Mouse (Mus musculus) midbrain, embryonic 11.5 days (tissue): ENCODE data around the gene Cwh43. TPM values are rescaled to one million over a fixed set of nuclear protein-coding genes. Genes with fewer than 3 reads are reported as not detected.
"Not testable (repeated sequence)": the region's sequence is repeated elsewhere in the genome, so short reads cannot be mapped to it uniquely, and the experiment has no call there.

Experiments used
- ATAC-seq: fragments of 200-750 bp; cut with Nextera tagmentation; 2 replicates; pipeline ENCODE4 v1.8.0; 2017; ENCODE audit warnings: moderate TSS enrichment, moderate library complexity; ENCODE audit not compliant: low FRiP score
- DNase-seq: peaks from one replicate; pipeline ENCODE4 v3.0.0; 2015; ENCODE audit warnings: low spot score; ENCODE audit errors: missing footprints
- H3K27ac ChIP-seq: fragments of 300-500 bp; sonication (generic); 2 replicates; pipeline ENCODE4 v1.5.1; 2014; ENCODE audit warnings: low read depth, low read length
- H3K27me3 ChIP-seq: fragments of 300-500 bp; sonication (generic); 2 replicates; pipeline ENCODE4 v1.6.1; 2014; ENCODE audit warnings: mild to moderate bottlenecking, low read length, moderate library complexity, mixed read lengths; ENCODE audit not compliant: control insufficient read depth, insufficient read depth
- H3K36me3 ChIP-seq: fragments of 300-500 bp; sonication (generic); 2 replicates; pipeline ENCODE4 v1.6.1; 2014; ENCODE audit warnings: mild to moderate bottlenecking, low read length, moderate library complexity, mixed read lengths; ENCODE audit not compliant: control insufficient read depth, insufficient read depth
- H3K4me1 ChIP-seq: fragments of 300-500 bp; sonication (generic); 2 replicates; pipeline ENCODE4 v1.6.1; 2014; ENCODE audit warnings: low read length; ENCODE audit not compliant: control insufficient read depth, insufficient read depth
- H3K4me2 ChIP-seq: fragments of 300-500 bp; sonication (generic); 2 replicates; pipeline ENCODE4 v1.6.1; 2014; ENCODE audit warnings: mild to moderate bottlenecking, moderate library complexity
- H3K4me3 ChIP-seq: fragments of 300-500 bp; sonication (generic); 2 replicates; pipeline ENCODE4 v1.5.1; 2014; ENCODE audit warnings: low read depth, low read length
- H3K9ac ChIP-seq: fragments of 300-500 bp; sonication (generic); 2 replicates; pipeline ENCODE4 v1.6.1; 2014; ENCODE audit warnings: low read length
- H3K9me3 ChIP-seq: fragments of 300-500 bp; sonication (generic); 2 replicates; pipeline ENCODE4 v1.6.1; 2016; ENCODE audit warnings: low read length; ENCODE audit not compliant: control insufficient read depth
- WGBS: fragments of 180-500 bp; shearing (Covaris S2); extraction: QIAGEN DNeasy Blood & Tissue Kit; methylation state at CpG from one replicate; pipeline ENCODE4 v1.1.7; 2014; 5-methylcytosine and 5-hydroxymethylcytosine counted together
- polyA plus RNA-seq: library from polyadenylated mRNA; unstranded; fragments of >200 nt; fragmentation: Nextera tagmentation; extraction: Ambion mirVana; gene quantifications from 2 replicates; pipeline ENCODE4 v1.2.1, GENCODE M21; 2014

The Cwh43 gene
- polyA plus RNA-seq, 1 experiment from 2014 or later = not detected

DNA sequence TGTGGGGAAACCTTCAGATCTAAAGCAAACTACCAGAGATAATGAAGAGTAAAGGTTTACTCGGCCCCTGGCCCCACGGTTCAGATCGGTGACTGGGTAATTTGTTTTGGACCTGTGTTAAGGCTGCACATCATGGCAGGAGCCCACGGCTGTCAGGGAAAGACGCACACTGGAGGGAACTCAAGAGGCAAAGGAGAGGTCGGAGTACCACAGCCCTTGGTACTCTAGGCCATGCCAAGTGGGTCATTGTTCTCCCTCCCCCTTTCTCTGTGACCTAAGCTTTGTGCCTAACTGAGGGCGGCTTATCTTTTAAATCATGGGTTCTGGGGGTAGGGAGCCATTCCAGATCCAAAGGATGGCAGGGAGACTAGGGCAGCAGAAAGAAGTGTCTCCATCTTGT lies 75.5 kb downstream of the Cwh43 start:
- ATAC-seq = no peak
- Histone ChIP-seq H3K4me1 (no peaks in the 10 kb centered on the region), H3K9ac (no peak overlapping the region), H3K36me3 (no peaks in the 10 kb centered on the region), H3K27ac (no peak overlapping the region), H3K27me3 (no peaks in the 10 kb centered on the region), H3K9me3 (no peaks in the 10 kb centered on the region), H3K4me2 (no peak overlapping the region), H3K4me3 (no peak overlapping the region)
- WGBS = 87% methylated on average over 7 of the region's 7 CpGs
- no peak for DNase-seq

DNA sequence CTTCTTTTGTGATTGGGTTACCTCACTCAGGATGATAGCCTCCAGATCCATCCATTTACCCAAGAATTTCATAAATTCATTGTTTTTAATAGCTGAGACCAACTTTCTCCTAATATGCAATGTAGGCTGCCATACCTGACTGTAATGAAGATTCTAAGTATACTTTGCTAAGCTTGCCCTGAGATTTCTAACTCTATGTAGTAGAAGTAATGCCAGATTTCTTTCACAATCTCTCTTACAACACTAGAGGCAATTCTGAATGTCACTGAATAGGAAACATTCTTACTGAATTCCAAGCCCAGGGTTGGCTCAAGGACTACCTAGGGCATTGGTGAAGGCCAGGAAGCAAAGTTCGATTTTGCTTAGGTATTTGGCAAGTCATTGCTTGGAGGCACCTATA lies 76.5 kb downstream of the Cwh43 start:
- H3K36me3 ChIP-seq, H3K9me3 ChIP-seq, H3K4me2 ChIP-seq, H3K27me3 ChIP-seq, H3K9ac ChIP-seq, H3K27ac ChIP-seq, H3K4me1 ChIP-seq, DNase-seq, H3K4me3 ChIP-seq, ATAC-seq: not testable (repeated sequence)
- 100% methylated on average over 1 of the region's 1 CpGs for WGBS

DNA sequence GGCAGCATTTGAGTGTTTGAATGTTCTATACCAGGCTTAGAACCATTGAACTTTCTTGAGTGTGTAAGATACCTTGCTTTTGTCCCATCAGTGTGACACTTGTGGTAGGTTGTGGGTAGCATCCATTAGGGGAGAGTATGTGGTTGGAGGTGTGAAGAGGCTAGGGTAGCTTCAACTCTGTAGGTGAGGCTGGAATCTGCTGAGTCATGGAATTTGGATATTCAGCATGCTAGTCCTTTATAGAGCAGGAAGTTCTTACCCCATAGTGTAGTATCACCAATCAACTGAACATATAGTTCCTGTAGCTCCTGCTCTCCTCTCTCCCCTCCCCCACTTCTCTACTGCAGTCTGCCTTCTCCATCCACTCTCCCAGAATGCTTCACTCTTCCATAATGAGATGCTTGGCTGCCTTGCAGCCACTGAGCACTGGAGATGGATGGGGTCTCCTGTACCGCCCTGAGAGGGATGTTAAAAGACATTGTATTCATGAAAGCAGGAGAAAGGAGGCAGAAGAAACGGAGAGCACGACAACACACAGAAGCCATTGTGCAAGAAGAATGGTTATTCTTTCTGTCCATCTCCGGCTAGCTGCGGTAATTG lies 78.2 kb downstream of the Cwh43 start:
- WGBS = 76% methylated on average over 5 of the region's 5 CpGs
- no peak overlapping the region for H3K27ac ChIP-seq
- no peaks in the 10 kb centered on the region for H3K27me3 ChIP-seq
- H3K36me3 ChIP-seq = no peaks in the 10 kb centered on the region
- H3K4me1 ChIP-seq = no peaks in the 10 kb centered on the region
- H3K4me3 ChIP-seq = no peak overlapping the region
- H3K9ac ChIP-seq = no peak overlapping the region
- ATAC-seq = no peak
- DNase-seq = no peak
- no peak overlapping the region for H3K4me2 ChIP-seq
- H3K9me3 ChIP-seq = no peaks in the 10 kb centered on the region

DNA sequence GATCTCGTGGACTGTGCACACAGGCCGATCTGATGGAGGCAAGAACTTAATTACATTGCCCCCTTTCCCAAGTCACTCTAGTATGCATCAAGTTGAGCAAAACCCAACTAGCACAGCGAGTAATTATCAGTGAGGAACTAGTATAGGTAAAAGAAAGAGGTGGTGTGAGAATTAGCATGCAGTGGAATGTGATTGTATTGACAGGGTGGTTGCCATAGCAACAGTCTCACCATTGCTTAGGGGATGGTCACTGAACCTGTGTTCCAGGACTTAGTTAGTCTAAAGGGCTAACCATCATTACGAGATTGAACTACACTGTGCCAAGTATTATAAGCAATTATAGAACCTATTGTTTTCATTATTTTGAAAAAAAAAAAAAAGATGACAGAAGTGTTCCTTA lies 80.6 kb downstream of the Cwh43 start:
- Histone ChIP-seq H3K4me1 (peaks cover 3% of the 10 kb centered on the region; the same call in 1 of the 2 replicates), H3K9ac (no peak overlapping the region), H3K27ac (no peak overlapping the region), H3K4me3 (no peak overlapping the region), H3K27me3 (no peaks in the 10 kb centered on the region), H3K9me3 (no peaks in the 10 kb centered on the region), H3K4me2 (no peak overlapping the region), H3K36me3 (no peaks in the 10 kb centered on the region)
- ATAC-seq = no peak
- WGBS = 56% methylated on average over 4 of the region's 4 CpGs
- DNase-seq = no peak

DNA sequence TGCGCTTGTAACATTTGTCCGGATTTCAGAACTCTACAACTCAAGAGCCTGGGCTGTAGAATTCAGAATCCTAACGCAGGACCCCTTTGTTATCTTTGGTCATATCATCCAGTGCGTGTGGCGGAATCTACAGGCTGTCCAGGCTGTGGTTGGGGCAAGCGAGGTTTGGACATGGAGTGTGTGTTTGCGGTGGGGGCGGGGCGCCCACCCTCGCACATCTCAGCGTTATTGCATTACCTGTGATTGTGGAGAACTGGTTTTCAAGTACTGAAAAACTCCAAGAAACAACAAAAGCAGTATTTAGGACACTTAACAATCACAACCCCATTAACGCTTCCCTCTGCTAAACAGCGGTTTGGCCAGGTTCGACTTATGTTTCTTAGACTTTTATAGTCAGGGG lies 84.0 kb downstream of the Cwh43 start:
- peak overlapping the region; percentile 73 for H3K9ac ChIP-seq
- DNase-seq = peak; percentile 94
- no peaks in the 10 kb centered on the region for H3K9me3 ChIP-seq
- no peak for ATAC-seq
- WGBS = 6% methylated on average over 14 of the region's 14 CpGs
- peaks cover 7% of the 10 kb centered on the region; the same call in 1 of the 2 replicates for H3K4me1 ChIP-seq
- H3K27me3 ChIP-seq = no peaks in the 10 kb centered on the region
- peak overlapping the region; percentile 77 for H3K4me3 ChIP-seq
- H3K4me2 ChIP-seq = peak overlapping the region; percentile 82
- H3K36me3 ChIP-seq = no peaks in the 10 kb centered on the region
- H3K27ac ChIP-seq = peak overlapping the region; percentile 77

DNA sequence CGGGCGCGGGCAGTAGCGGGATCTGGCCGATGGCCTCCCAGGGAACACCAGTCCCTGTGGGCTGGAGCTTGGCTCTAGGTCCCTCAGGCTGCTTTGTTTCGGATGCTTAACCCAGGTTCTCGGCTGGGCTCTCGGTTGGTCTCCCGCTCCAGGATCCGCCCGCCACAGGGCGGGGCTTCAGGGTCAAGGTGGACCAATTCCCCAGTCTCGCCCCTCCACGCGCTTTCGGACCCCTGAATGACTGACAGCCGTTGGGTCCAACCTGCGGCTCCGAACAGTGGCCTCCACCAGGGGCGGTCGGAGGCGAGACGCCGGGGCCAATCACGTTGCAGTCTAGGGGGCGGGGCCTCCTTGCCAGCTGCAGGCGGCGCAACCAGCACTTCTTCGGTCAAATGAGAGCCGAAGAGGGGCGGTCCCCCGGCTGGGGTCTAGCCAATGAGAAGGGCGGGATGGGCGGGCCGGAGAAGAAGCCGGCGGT lies 84.8 kb downstream of the Cwh43 start:
- Histone ChIP-seq H3K9ac (peak overlapping the region; percentile 84), H3K4me3 (peak overlapping the region; percentile 77), H3K9me3 (no peaks in the 10 kb centered on the region), H3K36me3 (no peaks in the 10 kb centered on the region), H3K27me3 (no peaks in the 10 kb centered on the region), H3K4me2 (peak overlapping the region; percentile 90), H3K27ac (peak overlapping the region; percentile 94), H3K4me1 (peaks cover 7% of the 10 kb centered on the region; the same call in 1 of the 2 replicates)
- ATAC-seq (peak; percentile 96), DNase-seq (peak; percentile 99)
- under 1% methylated on average over 37 of the region's 37 CpGs for WGBS

DNA sequence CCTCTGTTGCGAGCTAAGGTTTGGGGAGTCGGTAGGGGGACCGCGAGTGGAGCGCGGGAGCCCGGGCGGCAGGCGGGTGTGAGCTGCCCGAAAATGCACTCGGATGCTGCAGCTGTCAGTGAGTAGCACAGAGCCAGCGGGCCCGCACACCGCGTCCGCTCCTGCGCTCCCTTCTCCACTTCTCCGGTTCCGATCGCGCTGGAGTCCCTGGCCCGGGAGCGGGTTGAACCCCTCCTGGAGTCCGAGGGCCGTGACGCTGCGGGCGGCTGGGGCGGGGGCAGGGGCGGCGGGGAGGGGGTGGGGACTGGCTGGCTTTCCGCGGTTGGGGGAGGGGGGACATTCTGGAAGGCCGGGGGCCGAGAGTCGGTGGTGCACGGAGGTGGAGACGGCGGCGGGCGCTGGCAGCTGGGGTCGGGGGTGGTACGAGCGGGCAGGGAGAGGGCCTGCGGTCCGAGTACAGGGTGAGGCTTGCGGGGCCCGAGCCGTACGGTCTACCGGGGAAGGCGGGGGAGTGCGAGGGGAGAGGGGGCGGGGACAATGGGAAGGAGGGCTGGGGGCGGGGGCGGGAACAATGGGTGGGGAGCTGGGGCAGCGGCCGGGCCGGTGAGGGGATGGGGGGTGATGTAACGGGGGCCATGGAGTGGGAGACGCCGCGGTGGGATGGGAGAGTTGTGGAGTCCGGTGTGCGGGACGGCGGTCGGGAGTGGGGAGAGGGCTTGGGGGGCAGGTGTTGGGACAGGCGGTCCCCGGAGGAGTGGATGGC lies 85.4 kb downstream of the Cwh43 start:
- no peaks in the 10 kb centered on the region for H3K36me3 ChIP-seq
- H3K27ac ChIP-seq = peak overlapping the region; percentile 94
- peak overlapping the region; percentile 90 for H3K4me2 ChIP-seq
- no peaks in the 10 kb centered on the region for H3K27me3 ChIP-seq
- H3K9me3 ChIP-seq = no peaks in the 10 kb centered on the region
- ATAC-seq (peak; percentile 54), DNase-seq (no peak)
- under 1% methylated on average over 49 of the region's 70 CpGs for WGBS
- H3K9ac ChIP-seq = peak overlapping the region; percentile 84
- peak overlapping the region; percentile 77 for H3K4me3 ChIP-seq
- peaks cover 7% of the 10 kb centered on the region; the same call in 1 of the 2 replicates for H3K4me1 ChIP-seq

DNA sequence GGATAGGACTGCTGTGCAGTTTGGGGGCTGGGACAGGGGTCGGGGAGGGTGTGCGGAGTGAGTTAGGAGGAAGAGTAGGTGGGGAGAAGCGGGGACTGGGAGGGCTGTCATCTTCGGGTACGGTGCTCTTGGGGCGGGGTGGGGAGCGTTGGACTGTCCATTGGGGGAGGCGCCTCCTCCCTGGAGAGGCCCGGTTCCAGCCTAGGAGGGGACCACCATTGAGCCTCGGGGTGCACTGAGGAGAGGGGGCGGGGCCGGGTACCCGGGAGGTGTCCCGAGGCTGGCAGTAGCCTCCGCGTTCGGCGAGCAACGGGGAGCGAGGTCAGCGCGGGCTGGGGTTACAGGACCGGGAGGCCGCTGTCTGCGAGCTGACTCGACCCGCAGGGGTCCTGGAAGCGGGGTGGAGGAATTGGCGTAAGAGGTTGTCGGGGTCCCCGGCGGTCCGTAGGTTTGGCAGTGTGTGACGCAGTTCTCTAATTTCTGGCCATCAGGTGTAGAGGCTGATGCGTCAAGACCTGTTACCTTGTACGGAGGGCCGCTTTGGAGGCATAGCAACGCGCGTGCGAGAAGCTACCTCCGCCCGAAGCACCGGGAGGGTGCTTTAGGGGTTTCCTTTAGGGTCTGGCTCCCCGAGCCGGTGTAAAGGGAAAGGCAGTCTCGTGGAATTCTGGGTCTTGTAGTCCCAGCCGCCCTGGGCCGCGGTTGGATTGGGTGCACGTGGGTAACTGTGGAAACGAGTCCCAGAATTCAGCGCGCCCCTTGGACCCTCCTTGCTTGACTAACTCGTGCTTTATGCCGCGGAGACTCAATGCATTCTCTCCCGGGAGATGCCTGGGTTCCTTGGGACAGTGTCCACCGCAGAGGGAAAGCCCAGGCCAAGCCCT lies 86.2 kb downstream of the Cwh43 start:
- H3K9ac ChIP-seq = peak overlapping the region; percentile 84
- ATAC-seq (peak; percentile 61), DNase-seq (peak; percentile 97)
- peak overlapping the region; percentile 77 for H3K4me3 ChIP-seq
- peak overlapping the region; percentile 90 for H3K4me2 ChIP-seq
- no peaks in the 10 kb centered on the region for H3K36me3 ChIP-seq
- peak overlapping the region; percentile 94 for H3K27ac ChIP-seq
- no peaks in the 10 kb centered on the region for H3K27me3 ChIP-seq
- peaks cover 7% of the 10 kb centered on the region; the same call in 1 of the 2 replicates for H3K4me1 ChIP-seq
- WGBS = under 1% methylated on average over 59 of the region's 59 CpGs
- no peaks in the 10 kb centered on the region for H3K9me3 ChIP-seq
